Mouse (Mus musculus) midbrain, embryonic 14.5 days (tissue): ENCODE data around the gene Nckap1l. TPM values are rescaled to one million over a fixed set of nuclear protein-coding genes. Genes with fewer than 3 reads are reported as not detected.
"Not testable (repeated sequence)": the region's sequence is repeated elsewhere in the genome, so short reads cannot be mapped to it uniquely, and the experiment has no call there.

Source experiments
- ATAC-seq: fragments of 200-750 bp; cut with Nextera tagmentation; 2 replicates; pipeline ENCODE4 v1.8.0; 2017; ENCODE audit warnings: moderate number of reproducible peaks, moderate library complexity; ENCODE audit not compliant: low FRiP score, low TSS enrichment
- DNase-seq: peaks from one replicate; pipeline ENCODE4 v3.0.0-alpha.2; 2015
- H3K27ac ChIP-seq: fragments of 300-500 bp; sonication (generic); replicated peaks from 2 replicates; pipeline ENCODE4 v1.5.1; 2014; ENCODE audit warnings: mild to moderate bottlenecking, low read depth, low read length, moderate library complexity
- H3K27me3 ChIP-seq: fragments of 300-500 bp; sonication (generic); 2 replicates; pipeline ENCODE4 v1.6.1; 2014; ENCODE audit warnings: low read length, control low read depth, mixed read lengths; ENCODE audit not compliant: control insufficient read depth, insufficient read depth
- H3K36me3 ChIP-seq: fragments of 300-500 bp; sonication (generic); 2 replicates; pipeline ENCODE4 v1.6.1; 2014; ENCODE audit warnings: low read length, control low read depth; ENCODE audit not compliant: control insufficient read depth, insufficient read depth
- H3K4me1 ChIP-seq: fragments of 300-500 bp; sonication (generic); 2 replicates; pipeline ENCODE4 v1.6.1; 2014; ENCODE audit warnings: mild to moderate bottlenecking, antibody characterized with exemption, low read length, control low read depth; ENCODE audit not compliant: control insufficient read depth, insufficient read depth
- H3K4me2 ChIP-seq: fragments of 300-500 bp; sonication (generic); 2 replicates; pipeline ENCODE4 v1.6.1; 2014; ENCODE audit warnings: mild to moderate bottlenecking, low read length, moderate library complexity
- H3K4me3 ChIP-seq: fragments of 300-500 bp; sonication (generic); replicated peaks from 2 replicates; pipeline ENCODE4 v1.5.1; 2014; ENCODE audit warnings: low read depth, low read length
- H3K9ac ChIP-seq: fragments of 300-500 bp; sonication (generic); replicated peaks from 2 replicates; pipeline ENCODE4 v1.6.1; 2014; ENCODE audit warnings: mild to moderate bottlenecking, low read length, moderate library complexity
- H3K9me3 ChIP-seq: fragments of 300-500 bp; sonication (generic); 2 replicates; pipeline ENCODE4 v1.6.1; 2016; ENCODE audit warnings: low read length, control low read depth, mixed read lengths; ENCODE audit not compliant: control insufficient read depth
- WGBS: fragments of 180-500 bp; shearing (Covaris S2); extraction: QIAGEN DNeasy Blood & Tissue Kit; methylation state at CpG from one replicate; pipeline ENCODE4 v1.1.7; 2014; 5-methylcytosine and 5-hydroxymethylcytosine counted together
- polyA plus RNA-seq: library from polyadenylated mRNA; unstranded; fragments of >200 nt; fragmentation: Nextera tagmentation; extraction: Ambion mirVana; gene quantifications from 2 replicates; pipeline ENCODE4 v1.2.1, GENCODE M21; 2014

Nckap1l gene
- 1.0 and 2.4 TPM in 2 replicates for polyA plus RNA-seq

- no peak for ATAC-seq
- Histone ChIP-seq H3K27ac (no peak within 1 kb of the TSS), H3K4me3 (no peak within 1 kb of the TSS), H3K4me1 (no peaks in the 10 kb centered on the region), H3K9me3 (no peaks in the 10 kb centered on the region), H3K9ac (no peak within 1 kb of the TSS), H3K27me3 (no peaks in the 10 kb centered on the region), H3K36me3 (no peaks in the 10 kb centered on the region), H3K4me2 (no peak within 1 kb of the TSS)
- DNase-seq, result no peak
- WGBS, result 91% methylated on average over 13 of the region's 13 CpGs
These were observed at the start of gene Nckap1l for GRCm38 (mm10) chr15:103453551-103454218. Gene Nckap1l, plus strand, starts transcription at chr15:103453794.

- H3K27ac ChIP-seq, DNase-seq, H3K4me2 ChIP-seq, H3K36me3 ChIP-seq, H3K27me3 ChIP-seq, H3K4me3 ChIP-seq, H3K9me3 ChIP-seq, H3K9ac ChIP-seq, H3K4me1 ChIP-seq, ATAC-seq: not testable (repeated sequence)
- WGBS, result 95% methylated on average over 2 of the region's 3 CpGs
These were observed 48.0 kb upstream of the Nckap1l start for GRCm38 (mm10) chr15:103405586-103405985.

- peak; percentile 58 for DNase-seq
- no peaks in the 10 kb centered on the region for H3K9me3 ChIP-seq
- ATAC-seq, result no peak
- H3K4me3 ChIP-seq, result no peak overlapping the region
- no peaks in the 10 kb centered on the region for H3K4me1 ChIP-seq
- H3K9ac ChIP-seq, result no peak overlapping the region
- WGBS, result 16% methylated on average over 2 of the region's 2 CpGs
- no peaks in the 10 kb centered on the region for H3K27me3 ChIP-seq
- H3K36me3 ChIP-seq, result no peaks in the 10 kb centered on the region
- H3K27ac ChIP-seq, result peak overlapping the region; percentile 52
- no peak overlapping the region for H3K4me2 ChIP-seq
These were observed 26.6 kb upstream of the Nckap1l start for GRCm38 (mm10) chr15:103427017-103427416.

- H3K4me1 ChIP-seq, result no peaks in the 10 kb centered on the region
- no peaks in the 10 kb centered on the region for H3K36me3 ChIP-seq
- H3K27ac ChIP-seq, result no peak within 1 kb of the TSS
- no peak for ATAC-seq
- no peak within 1 kb of the TSS for H3K4me3 ChIP-seq
- no peak within 1 kb of the TSS for H3K4me2 ChIP-seq
- H3K9me3 ChIP-seq, result no peaks in the 10 kb centered on the region
- DNase-seq, result no peak
- H3K9ac ChIP-seq, result no peak within 1 kb of the TSS
- H3K27me3 ChIP-seq, result no peaks in the 10 kb centered on the region
- 92% methylated on average over 16 of the region's 16 CpGs for WGBS
These were observed 23.4 kb upstream of the Nckap1l start, which contains the start of gene Gtsf1 for GRCm38 (mm10) chr15:103430241-103430640. Gene Gtsf1, minus strand, starts transcription at chr15:103430470.

GRCm38 (mm10) chr15:103445966-103446365 is 7.6 kb upstream of the Nckap1l start:
- not testable (repeated sequence) for H3K9me3 ChIP-seq, H3K9ac ChIP-seq, ATAC-seq, H3K4me2 ChIP-seq, H3K27ac ChIP-seq, DNase-seq, H3K36me3 ChIP-seq, H3K27me3 ChIP-seq, H3K4me1 ChIP-seq, H3K4me3 ChIP-seq
- 82% methylated on average over 4 of the region's 4 CpGs for WGBS

GRCm38 (mm10) chr15:103448369-103448768 is 5.2 kb upstream of the Nckap1l start, which contains the start of gene Gtsf2:
Gene Gtsf2, minus strand, starts transcription at chr15:103448469.
- Histone ChIP-seq H3K4me2 (no peak within 1 kb of the TSS), H3K4me1 (no peaks in the 10 kb centered on the region), H3K9ac (no peak within 1 kb of the TSS), H3K27me3 (no peaks in the 10 kb centered on the region), H3K27ac (no peak within 1 kb of the TSS), H3K4me3 (no peak within 1 kb of the TSS), H3K36me3 (no peaks in the 10 kb centered on the region), H3K9me3 (no peaks in the 10 kb centered on the region)
- 20% methylated on average over 3 of the region's 3 CpGs for WGBS
- DNase-seq (no peak), ATAC-seq (no peak)

- WGBS, result 89% methylated on average over 6 of the region's 6 CpGs
- H3K27ac ChIP-seq, result no peak overlapping the region
- H3K4me2 ChIP-seq, result no peak overlapping the region
- H3K9ac ChIP-seq, result no peak overlapping the region
- H3K27me3 ChIP-seq, result no peaks in the 10 kb centered on the region
- no peaks in the 10 kb centered on the region for H3K9me3 ChIP-seq
- no peaks in the 10 kb centered on the region for H3K36me3 ChIP-seq
- no peaks in the 10 kb centered on the region for H3K4me1 ChIP-seq
- DNase-seq (no peak), ATAC-seq (no peak)
- no peak overlapping the region for H3K4me3 ChIP-seq
These were observed 855 bp downstream of the Nckap1l start for GRCm38 (mm10) chr15:103454449-103454848.

- Histone ChIP-seq H3K27me3 (no peaks in the 10 kb centered on the region), H3K9ac (no peak overlapping the region), H3K4me2 (no peak overlapping the region), H3K9me3 (no peaks in the 10 kb centered on the region), H3K36me3 (no peaks in the 10 kb centered on the region), H3K4me3 (no peak overlapping the region), H3K27ac (no peak overlapping the region), H3K4me1 (no peaks in the 10 kb centered on the region)
- DNase-seq (peak; percentile 23), ATAC-seq (no peak)
- 65% methylated on average over 7 of the region's 7 CpGs for WGBS
These were observed 9.1 kb downstream of the Nckap1l start for GRCm38 (mm10) chr15:103462539-103463261.
